25 mouse cellular contexts compared by ENCODE assay signal in the genomic region with DNA sequence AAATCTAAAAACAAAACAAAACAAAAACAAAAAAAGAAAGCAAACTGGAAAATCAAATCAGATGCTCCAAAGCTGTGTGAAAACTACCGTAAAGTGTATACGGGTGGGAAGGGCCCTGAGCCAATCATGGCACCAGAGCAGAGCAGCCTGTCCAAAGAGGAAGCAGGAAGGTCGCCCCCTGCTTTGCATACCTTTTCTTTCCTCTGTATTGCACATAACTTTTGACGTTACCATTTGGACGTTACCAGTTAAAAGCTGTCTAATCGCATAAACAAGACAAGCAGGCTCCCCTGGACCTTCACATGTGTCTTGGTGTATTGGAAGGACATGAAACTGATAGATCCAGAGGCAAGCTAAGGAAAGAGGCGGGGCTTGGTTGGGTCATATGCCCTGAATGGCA.
DNase-seq lines count a peak whose midpoint lies in the region; ATAC-seq lines count a peak whose summit lies in the region.
"Had no signal": no experiment of that assay in that cellular context is flagged by ENCODE, and none has a peak within 500 bp of the region (broad histone marks: within the 10 kb centered on the region; RNA-seq: fewer than 3 reads in every experiment).

No protein-coding gene starts in this region.

- no peaks in the 10 kb centered on the region for H3K4me1 ChIP-seq in hindbrain, embryonic 16.5 days (ENCODE audit: control insufficient read depth, insufficient read depth, low read depth, low read length)
- H3K4me1 ChIP-seq: embryonic facial prominence, embryonic 12.5 days; embryonic facial prominence, embryonic 15.5 days; hindbrain, embryonic 12.5 days; hindbrain, embryonic 15.5 days had no signal

- peak; percentile 80 for DNase-seq in heart, adult 11 months
- DNase-seq in heart, adult 8-10 months (ENCODE audit: low spot score), result no peak
- peak; percentile 22 to 31 for DNase-seq in spleen, postnatal 36 days (ENCODE audit: low spot score in 2 of 2)
- DNase-seq in spleen, postnatal 14 days (ENCODE audit: low spot score in 2 of 2), result no peak
- peak; percentile 79 for DNase-seq in R1 (ENCODE audit: low read depth, low spot score)
- peak; percentile 35 for DNase-seq in splenic B cell, adult 2 months (ENCODE audit: low read depth, low spot score)
- DNase-seq in neural tube, embryonic 10.5 days (ENCODE audit: extremely low spot score, low spot score), result no peak
- DNase-seq: adrenal gland, postnatal 10 days; adrenal gland, postnatal 36 days; cerebellum, adult 18-20 months; cerebellum, adult 9-10 months; cerebellum, postnatal 14 days; forebrain, postnatal 0 days; gastrocnemius, postnatal 25 days; heart, adult 2 months had no signal

- H3K4me2 ChIP-seq in hindbrain, embryonic 16.5 days (ENCODE audit: low read length), result no peak overlapping the region
- H3K4me2 ChIP-seq: embryonic facial prominence, embryonic 12.5 days; embryonic facial prominence, embryonic 15.5 days; heart, embryonic 11.5 days; hindbrain, embryonic 12.5 days; hindbrain, embryonic 15.5 days had no signal

- WGBS in hindbrain, embryonic 16.5 days, result 84% methylated on average over 7 of the region's 7 CpGs

- H3K27me3 ChIP-seq in splenic B cell, adult 2 months (ENCODE audit: control insufficient read depth, insufficient read depth, low read length, poor library complexity, severe bottlenecking), result no peaks in the 10 kb centered on the region
- no peaks in the 10 kb centered on the region for H3K27me3 ChIP-seq in hindbrain, embryonic 16.5 days (replicated peaks; ENCODE audit: control insufficient read depth, insufficient read depth, low read length)
- H3K27me3 ChIP-seq: embryonic facial prominence, embryonic 12.5 days; embryonic facial prominence, embryonic 15.5 days; hindbrain, embryonic 12.5 days; hindbrain, embryonic 15.5 days had no signal

- H3K36me3 ChIP-seq in splenic B cell, adult 2 months (ENCODE audit: control insufficient read depth, insufficient read depth, low read length, poor library complexity, severe bottlenecking), result no peaks in the 10 kb centered on the region
- H3K36me3 ChIP-seq in hindbrain, embryonic 16.5 days (ENCODE audit: control insufficient read depth, insufficient read depth, low read length), result no peaks in the 10 kb centered on the region
- H3K36me3 ChIP-seq: embryonic facial prominence, embryonic 12.5 days; embryonic facial prominence, embryonic 15.5 days; G1E; hindbrain, embryonic 12.5 days; hindbrain, embryonic 15.5 days had no signal

- H3K9me3 ChIP-seq in hindbrain, embryonic 16.5 days (ENCODE audit: control insufficient read depth, low read length), result no peaks in the 10 kb centered on the region
- H3K9me3 ChIP-seq: embryonic facial prominence, embryonic 12.5 days; embryonic facial prominence, embryonic 15.5 days; G1E; hindbrain, embryonic 12.5 days; hindbrain, embryonic 15.5 days had no signal

- H3K27ac ChIP-seq in hindbrain, embryonic 16.5 days (ENCODE audit: low read depth, low read length), result no peak overlapping the region
- H3K27ac ChIP-seq: embryonic facial prominence, embryonic 12.5 days; embryonic facial prominence, embryonic 15.5 days; heart, adult 2 months; hindbrain, embryonic 12.5 days; hindbrain, embryonic 15.5 days had no signal

- H3K4me3 ChIP-seq in hindbrain, embryonic 16.5 days (ENCODE audit: low read length), result no peak overlapping the region
- H3K4me3 ChIP-seq: embryonic facial prominence, embryonic 12.5 days; embryonic facial prominence, embryonic 15.5 days; heart, adult 2 months; hindbrain, embryonic 12.5 days; hindbrain, embryonic 15.5 days had no signal

- no peak overlapping the region for H3K9ac ChIP-seq in hindbrain, embryonic 16.5 days (ENCODE audit: low read depth, low read length)
- H3K9ac ChIP-seq: embryonic facial prominence, embryonic 12.5 days; embryonic facial prominence, embryonic 15.5 days; forebrain, postnatal 0 days; hindbrain, embryonic 12.5 days; hindbrain, embryonic 15.5 days had no signal

- no peak for ATAC-seq in hindbrain, embryonic 16.5 days
- ATAC-seq: CD4-positive, CD25-positive, alpha-beta regulatory T cell, adult 4 months; forebrain, embryonic 14.5 days; forebrain, postnatal 0 days; intestine, postnatal 0 days had no signal

Comparison
In these comparisons a context has a peak if more than half of its experiments do, and no peak if none do; other contexts are left out.
1. DNase-seq: peak in heart, adult 11 months (single experiment), spleen, postnatal 36 days (2 of 2), R1 (single experiment) and splenic B cell, adult 2 months (single experiment); none in heart, adult 8-10 months (single experiment), spleen, postnatal 14 days (0 of 2) and neural tube, embryonic 10.5 days (single experiment).